25 mouse cellular contexts compared by ENCODE assay signal in the genomic region with DNA sequence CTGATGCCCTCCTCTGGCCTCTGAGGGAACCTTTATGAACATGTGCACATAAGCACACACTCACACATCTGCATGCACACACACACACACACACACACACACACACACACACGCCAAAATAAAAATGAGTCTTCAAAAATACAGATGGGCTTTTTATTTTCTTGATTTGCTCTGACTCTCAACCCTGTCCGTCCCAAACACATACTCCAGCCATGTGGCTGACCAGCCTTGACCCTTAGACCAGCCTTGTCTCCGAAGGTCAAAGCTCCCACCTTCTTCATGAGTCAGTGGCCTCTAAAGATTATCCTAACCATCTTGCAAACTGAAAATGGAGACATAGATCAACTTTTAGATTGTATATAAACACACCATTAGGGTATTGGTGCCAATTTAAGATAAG. TPM values are rescaled to one million over a fixed set of nuclear protein-coding genes. Genes with fewer than 3 reads are reported as not detected.
DNase-seq lines count a peak whose midpoint lies in the region; ATAC-seq and TF ChIP-seq lines count a peak whose summit lies in the region.
"Had no signal": no experiment of that assay in that cellular context is flagged by ENCODE, and none has a peak within 500 bp of the region (broad histone marks: within the 10 kb centered on the region; RNA-seq: fewer than 3 reads in every experiment).

No protein-coding gene starts in this region.

- H3K9me3 ChIP-seq in liver, embryonic 14.5 days (ENCODE audit: control insufficient read depth, low read length) = no peaks in the 10 kb centered on the region
- H3K9me3 ChIP-seq: embryonic facial prominence, embryonic 12.5 days; forebrain, embryonic 13.5 days; heart, embryonic 12.5 days; hindbrain, embryonic 15.5 days had no signal

- 56% methylated on average over 3 of the region's 3 CpGs for WGBS in liver, embryonic 14.5 days (ENCODE audit: insufficient replicate concordance)
- 88% methylated on average over 3 of the region's 3 CpGs for WGBS in small intestine, adult 2 months

- DNase-seq in adrenal gland, adult 2 months = peak; percentile 32
- no peak for DNase-seq in adrenal gland, postnatal 25 days
- DNase-seq in heart, adult 11 months = peak; percentile 55
- no peak for DNase-seq in heart, postnatal 14 days
- DNase-seq in liver, embryonic 14.5 days (ENCODE audit: low read depth in 3 of 3, low spot score in 3 of 3) = no peak
- no peak for DNase-seq in lung, postnatal 25 days (ENCODE audit: low spot score)
- DNase-seq: adrenal gland, postnatal 10 days; cerebellum, adult 11 months; cerebellum, adult 8-10 months; cerebellum, postnatal 25 days; forebrain, postnatal 0 days; gastrocnemius, postnatal 14 days; heart, postnatal 36 days had no signal

- no peaks in the 10 kb centered on the region for H3K36me3 ChIP-seq in liver, embryonic 14.5 days (replicated peaks; ENCODE audit: control insufficient read depth, insufficient read depth, low read depth)
- no peaks in the 10 kb centered on the region for H3K36me3 ChIP-seq in small intestine, adult 2 months (ENCODE audit: control insufficient read depth, insufficient read depth, low read length)
- H3K36me3 ChIP-seq: embryonic facial prominence, embryonic 12.5 days; heart, embryonic 12.5 days; hindbrain, embryonic 15.5 days had no signal

- TF ChIP-seq EP300 in liver, embryonic 14.5 days (IDR thresholded peaks at IDR 0.05; ENCODE audit: low read depth) = no peak

- no peak overlapping the region; the same call in 1 of the 2 replicates for H3K27ac ChIP-seq in liver, embryonic 14.5 days
- H3K27ac ChIP-seq in small intestine, adult 2 months (ENCODE audit: insufficient read depth, low read depth, low read length) = peak overlapping the region; percentile 35
- H3K27ac ChIP-seq: embryonic facial prominence, embryonic 12.5 days; forebrain, embryonic 13.5 days; hindbrain, embryonic 15.5 days had no signal

- no peak for ATAC-seq in liver, embryonic 14.5 days (ENCODE audit: insufficient read depth)
- ATAC-seq: forebrain, embryonic 13.5 days; forebrain, postnatal 0 days had no signal

- TF ChIP-seq POLR2A in small intestine, adult 2 months (IDR thresholded peaks at IDR 0.05; ENCODE audit: low read depth, low read length) = no peak

- TF ChIP-seq CTCF in liver, embryonic 14.5 days (IDR thresholded peaks at IDR 0.05; ENCODE audit: low read depth) = no peak
- TF ChIP-seq CTCF in small intestine, adult 2 months (IDR thresholded peaks at IDR 0.05; ENCODE audit: extremely low read depth, insufficient read length, insufficient replicate concordance, low read depth, low read length) = no peak

- H3K4me3 ChIP-seq in liver, embryonic 14.5 days (ENCODE audit: insufficient read depth in 1 of 2, low read depth in 2 of 2, low read length in 2 of 2) = no peak overlapping the region
- H3K4me3 ChIP-seq in small intestine, adult 2 months (ENCODE audit: low read depth, low read length) = no peak overlapping the region
- H3K4me3 ChIP-seq: embryonic facial prominence, embryonic 12.5 days; forebrain, embryonic 13.5 days; heart, embryonic 12.5 days; hindbrain, embryonic 15.5 days had no signal

- H3K9ac ChIP-seq in liver, embryonic 14.5 days (replicated peaks) = no peak overlapping the region
- H3K9ac ChIP-seq: embryonic facial prominence, embryonic 12.5 days; forebrain, embryonic 13.5 days; forebrain, postnatal 0 days; heart, embryonic 12.5 days; hindbrain, embryonic 15.5 days had no signal

- H3K4me2 ChIP-seq in liver, embryonic 14.5 days (ENCODE audit: low read depth) = 0 out of 2 replicates have a peak overlapping the region, but pooled peaks have one; percentile 8
- H3K4me2 ChIP-seq: embryonic facial prominence, embryonic 12.5 days; forebrain, embryonic 13.5 days; heart, embryonic 12.5 days; hindbrain, embryonic 15.5 days had no signal

- peaks cover 0 to 4% of the 10 kb centered on the region in 2 experiments; a peak in 1 of 4 replicates for H3K4me1 ChIP-seq in liver, embryonic 14.5 days (replicated peaks; ENCODE audit: control insufficient read depth in 2 of 2, insufficient read depth in 2 of 2, low read length in 1 of 2)
- peaks cover 12% of the 10 kb centered on the region for H3K4me1 ChIP-seq in small intestine, adult 2 months (ENCODE audit: control insufficient read depth, insufficient read depth, insufficient read length, low read length)
- H3K4me1 ChIP-seq: embryonic facial prominence, embryonic 12.5 days had no signal

- H3K27me3 ChIP-seq in liver, embryonic 14.5 days (ENCODE audit: control insufficient read depth, insufficient read depth, low read length) = no peaks in the 10 kb centered on the region
- H3K27me3 ChIP-seq in small intestine, adult 2 months (ENCODE audit: control insufficient read depth, insufficient read depth, low read length) = no peaks in the 10 kb centered on the region
- H3K27me3 ChIP-seq: embryonic facial prominence, embryonic 12.5 days; forebrain, embryonic 13.5 days; heart, embryonic 12.5 days; hindbrain, embryonic 15.5 days had no signal

- intact Hi-C loops in heart, postnatal 14 days (cut with DNase I) = loop anchor here (10.0 kb wide), 1 partner anchor 115 kb away; the partner anchor contains the start of gene Samd13

RNA-seq across cellular contexts. Expression of gene Uox, which starts 0.6 kb away (rescaled TPM):
- 1 to 10 TPM in 1 of 2 experiments, not detected in 1; 3.1 TPM for total RNA-seq in adrenal gland, adult 2 months (2021)
- 0.06 TPM in 1 of 2 replicates, not detected in the other for polyA plus RNA-seq in adrenal gland, adult 2 months (2012; rRNA removed)
- total RNA-seq in adrenal gland, postnatal 25 days (2021) = 13.0 TPM in 1 of 2 replicates, not detected in the other
- total RNA-seq in heart, postnatal 14 days (2021) = not detected
- polyA plus RNA-seq in liver, embryonic 14.5 days (2012; rRNA removed) = 2.5 and 4.3 TPM in 2 replicates
- polyA plus RNA-seq in liver, embryonic 14.5 days (2014; fragmentation: Nextera tagmentation; extraction: Ambion mirVana) = 6.4 and 7.1 TPM in 2 replicates
- 0.11 TPM in 1 of 2 replicates, not detected in the other for polyA plus RNA-seq in small intestine, adult 2 months (2012; rRNA removed)
- total RNA-seq: gastrocnemius, postnatal 14 days; heart, adult 8-10 months; heart, postnatal 36 days; MEL had no signal
- polyA plus RNA-seq: brain, embryonic 14.5 days; C2C12; embryonic facial prominence, embryonic 12.5 days; forebrain, embryonic 13.5 days; hindbrain, embryonic 11.5 days had no signal

RNA-seq across cellular contexts. Expression of gene Dnase2b, which starts 45.8 kb away (rescaled TPM):
- not detected for total RNA-seq in adrenal gland, adult 2 months (2021)
- not detected in 2 replicates for polyA plus RNA-seq in adrenal gland, adult 2 months (2012; rRNA removed)
- total RNA-seq in adrenal gland, postnatal 25 days (2021) = 0.33 TPM in 1 of 2 replicates, not detected in the other
- total RNA-seq in heart, postnatal 14 days (2021) = not detected
- 0.45 and 0.52 TPM in 2 replicates for polyA plus RNA-seq in liver, embryonic 14.5 days (2012; rRNA removed)
- polyA plus RNA-seq in liver, embryonic 14.5 days (2014; fragmentation: Nextera tagmentation; extraction: Ambion mirVana) = 1.4 TPM in 2 replicates
- not detected in 2 replicates for polyA plus RNA-seq in small intestine, adult 2 months (2012; rRNA removed)
- total RNA-seq: forebrain, postnatal 0 days; gastrocnemius, adult 18-20 months; gastrocnemius, postnatal 14 days; heart, adult 8-10 months; heart, postnatal 36 days; MEL had no signal
- polyA plus RNA-seq: brain, embryonic 14.5 days; C2C12; embryonic facial prominence, embryonic 12.5 days; forebrain, embryonic 13.5 days; forebrain, postnatal 0 days; heart, embryonic 12.5 days; heart, embryonic 16.5 days; hindbrain, embryonic 11.5 days; hindbrain, embryonic 15.5 days had no signal

RNA-seq across cellular contexts. Expression of gene Rpf1, which starts 48.4 kb away (rescaled TPM):
- total RNA-seq in adrenal gland, adult 2 months (2021) = 10 to 100 TPM; 25.1 to 35.1 TPM
- 2.1 and 3.8 TPM in 2 replicates for polyA plus RNA-seq in adrenal gland, adult 2 months (2012; rRNA removed)
- 36.3 and 42.2 TPM in 2 replicates for total RNA-seq in adrenal gland, postnatal 25 days (2021)
- total RNA-seq in heart, postnatal 14 days (2021) = 10 to 100 TPM; 13.6 to 14.4 TPM
- polyA plus RNA-seq in liver, embryonic 14.5 days (2012; rRNA removed) = 13.5 and 20.6 TPM in 2 replicates
- polyA plus RNA-seq in liver, embryonic 14.5 days (2014; fragmentation: Nextera tagmentation; extraction: Ambion mirVana) = 32.4 and 32.7 TPM in 2 replicates
- 1.6 and 2.4 TPM in 2 replicates for polyA plus RNA-seq in small intestine, adult 2 months (2012; rRNA removed)

Comparison
In these comparisons a context has a peak if more than half of its experiments do, and no peak if none do; other contexts are left out.
1. DNase-seq: peak in adrenal gland, adult 2 months (single experiment) and heart, adult 11 months (single experiment); none in adrenal gland, postnatal 25 days (single experiment), heart, postnatal 14 days (0 of 2), liver, embryonic 14.5 days (0 of 3) and lung, postnatal 25 days (single experiment).